Comparison of ENCODE assay signal across 29 mouse cellular contexts in the genomic region with DNA sequence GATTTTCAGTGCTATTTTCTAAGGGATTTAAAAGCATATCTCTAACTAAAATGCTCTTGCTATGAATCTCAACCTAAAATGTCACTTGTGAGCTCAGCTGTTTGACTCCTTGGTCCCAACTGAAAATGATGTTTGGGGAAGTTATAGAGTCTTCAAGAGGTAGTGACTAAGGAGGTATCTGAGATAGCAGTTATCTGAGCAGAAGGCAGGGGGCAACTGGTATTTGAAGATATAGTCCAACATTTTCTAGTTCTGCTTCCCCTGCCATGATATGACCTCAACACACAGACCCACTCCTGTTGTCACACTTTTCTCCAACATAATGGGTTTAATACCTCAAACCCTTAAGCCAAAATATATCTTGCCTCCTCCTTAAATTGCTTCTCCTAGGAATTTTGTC.
"Had no signal": no experiment of that assay in that cellular context is flagged by ENCODE, and none has a peak within 500 bp of the region (broad histone marks: within the 10 kb centered on the region; RNA-seq: fewer than 3 reads in every experiment).

No protein-coding gene starts in this region.

- H3K4me3 ChIP-seq: limb, embryonic 10.5 days; limb, embryonic 12.5 days; limb, embryonic 13.5 days; limb, embryonic 15.5 days; liver, embryonic 12.5 days; liver, embryonic 13.5 days; liver, embryonic 15.5 days; lung, embryonic 15.5 days; megakaryocyte, embryonic 14.5 days; midbrain, embryonic 10.5 days; midbrain, embryonic 12.5 days; midbrain, embryonic 13.5 days; midbrain, embryonic 15.5 days; myocyte had no signal

- H3K27me3 ChIP-seq: limb, embryonic 12.5 days; limb, embryonic 13.5 days; limb, embryonic 15.5 days; liver, embryonic 12.5 days; liver, embryonic 13.5 days; liver, embryonic 15.5 days; lung, embryonic 15.5 days; megakaryocyte, embryonic 14.5 days; midbrain, embryonic 12.5 days; midbrain, embryonic 13.5 days; midbrain, embryonic 15.5 days had no signal

- H3K4me1 ChIP-seq: liver, embryonic 12.5 days; liver, embryonic 13.5 days; liver, embryonic 15.5 days; lung, embryonic 15.5 days; megakaryocyte, embryonic 14.5 days; midbrain, embryonic 10.5 days had no signal

- H3K27ac ChIP-seq: limb, embryonic 10.5 days; limb, embryonic 12.5 days; limb, embryonic 13.5 days; limb, embryonic 15.5 days; liver, embryonic 12.5 days; liver, embryonic 13.5 days; liver, embryonic 14.5 days; liver, embryonic 15.5 days; lung, embryonic 15.5 days; macrophage; midbrain, embryonic 10.5 days; midbrain, embryonic 12.5 days; midbrain, embryonic 13.5 days; midbrain, embryonic 15.5 days had no signal

- H3K9ac ChIP-seq: limb, embryonic 12.5 days; limb, embryonic 13.5 days; limb, embryonic 15.5 days; liver, embryonic 12.5 days; liver, embryonic 13.5 days; liver, embryonic 14.5 days; liver, embryonic 15.5 days; liver, postnatal 0 days; lung, embryonic 14.5 days; lung, embryonic 15.5 days; midbrain, embryonic 12.5 days; midbrain, embryonic 13.5 days; midbrain, embryonic 15.5 days had no signal

- DNase-seq: left cerebral cortex, postnatal 4 days; liver; liver, embryonic 13.5 days; liver, postnatal 0 days; lung, adult 18-20 months; lung, adult 2 months; lung, embryonic 14.5 days; lung, postnatal 10 days; lung, postnatal 14 days; lung, postnatal 36 days; lung, postnatal 4 days; midbrain, embryonic 14.5 days had no signal

- ATAC-seq: liver, embryonic 12.5 days; liver, postnatal 0 days; lung, postnatal 0 days; midbrain, embryonic 13.5 days; midbrain, embryonic 15.5 days; midbrain, embryonic 16.5 days had no signal

- H3K36me3 ChIP-seq: limb, embryonic 10.5 days; limb, embryonic 12.5 days; limb, embryonic 13.5 days; limb, embryonic 15.5 days; liver, embryonic 12.5 days; liver, embryonic 13.5 days; liver, embryonic 15.5 days; lung, embryonic 15.5 days; midbrain, embryonic 10.5 days; midbrain, embryonic 12.5 days; midbrain, embryonic 13.5 days; midbrain, embryonic 15.5 days had no signal

- H3K9me3 ChIP-seq: limb, embryonic 10.5 days; limb, embryonic 12.5 days; limb, embryonic 13.5 days; limb, embryonic 15.5 days; liver, embryonic 12.5 days; liver, embryonic 13.5 days; liver, embryonic 15.5 days; lung, embryonic 15.5 days; midbrain, embryonic 10.5 days; midbrain, embryonic 12.5 days; midbrain, embryonic 13.5 days; midbrain, embryonic 15.5 days had no signal
